Mouse (Mus musculus) liver, embryonic 14.5 days (tissue): ENCODE data around the gene Rab6a.

Experiments used
- CTCF ChIP-seq: IDR thresholded peaks from 2 replicates; pipeline ENCODE4 v1.5.1; 2016; ENCODE audit warnings: antibody characterized with exemption, low read depth, control low read depth
- EP300 ChIP-seq: IDR thresholded peaks from 2 replicates; pipeline ENCODE4 v1.6.1; 2016; ENCODE audit warnings: antibody characterized with exemption, low read depth

GRCm38 (mm10) chr7:100559331-100559730 lies 47.9 kb upstream of the Rab6a start:
- TF ChIP-seq EP300 (peak; percentile 78), CTCF (no peak)
